Mouse (Mus musculus): Measurements from ENCODE around the gene Adora3. TPM values are rescaled to one million over a fixed set of nuclear protein-coding genes. Genes with fewer than 3 reads are reported as not detected.

Gene Adora3
- polyA plus RNA-seq, 3 experiments from 2014 or later, result 0.26 to 0.39 TPM; not detected in 1

- ATAC-seq, result no peak
These were observed 6.7 kb downstream of the Adora3 start for GRCm38 (mm10) chr3:105877252-105877803.

GRCm38 (mm10) chr3:105877919-105878318 lies 7.3 kb downstream of the Adora3 start:
- ATAC-seq, result no peak

- ATAC-seq, result no peak
These were observed 8.1 kb downstream of the Adora3 start for GRCm38 (mm10) chr3:105878751-105879150.

GRCm38 (mm10) chr3:105880419-105880818 lies 9.8 kb downstream of the Adora3 start:
- ATAC-seq, result no peak

- ATAC-seq, result no peak
These were observed 11.4 kb downstream of the Adora3 start for GRCm38 (mm10) chr3:105882105-105882504.

GRCm38 (mm10) chr3:105883111-105883510 lies 12.5 kb downstream of the Adora3 start:
- no peak for ATAC-seq

GRCm38 (mm10) chr3:105888961-105889360 lies 18.3 kb downstream of the Adora3 start:
- no peak for ATAC-seq

- no peak for ATAC-seq
These were observed 19.6 kb downstream of the Adora3 start for GRCm38 (mm10) chr3:105890220-105890619.

GRCm38 (mm10) chr3:105891141-105891540 lies 20.5 kb downstream of the Adora3 start:
- ATAC-seq, result no peak

GRCm38 (mm10) chr3:105891760-105892571 lies 21.3 kb downstream of the Adora3 start:
- peak; percentile 72 for ATAC-seq

GRCm38 (mm10) chr3:105892572-105893495 lies 22.2 kb downstream of the Adora3 start:
- ATAC-seq, result peak; percentile 55

- ATAC-seq, result no peak
These were observed 23.3 kb downstream of the Adora3 start for GRCm38 (mm10) chr3:105893941-105894391.

- peak; percentile 48 for ATAC-seq
These were observed 24.2 kb downstream of the Adora3 start for GRCm38 (mm10) chr3:105894601-105895592.

GRCm38 (mm10) chr3:105896811-105897210 lies 26.2 kb downstream of the Adora3 start:
- no peak for ATAC-seq

GRCm38 (mm10) chr3:105898325-105898724 lies 27.7 kb downstream of the Adora3 start:
- ATAC-seq, result no peak

- no peak for ATAC-seq
These were observed 28.2 kb downstream of the Adora3 start for GRCm38 (mm10) chr3:105898861-105899260.

- ATAC-seq, result peak; percentile 38
These were observed 28.9 kb downstream of the Adora3 start for GRCm38 (mm10) chr3:105899394-105900147.

GRCm38 (mm10) chr3:105900266-105900665 lies 29.6 kb downstream of the Adora3 start:
- no peak for ATAC-seq

- peak; percentile 76 for ATAC-seq
These were observed 30.1 kb downstream of the Adora3 start for GRCm38 (mm10) chr3:105900716-105901115.

GRCm38 (mm10) chr3:105901468-105901867 lies 30.8 kb downstream of the Adora3 start:
- no peak for ATAC-seq

- ATAC-seq, result no peak
These were observed 33.6 kb downstream of the Adora3 start for GRCm38 (mm10) chr3:105904213-105904612.
